Mouse (Mus musculus) ES-E14 (cell line): ENCODE results near the gene Syt9. TPM values are rescaled to one million over a fixed set of nuclear protein-coding genes. Genes with fewer than 3 reads are reported as not detected.

ENCODE experiments used
- DNase-seq: peaks from one replicate; pipeline ENCODE4 v3.0.0-alpha.2; 2013; ENCODE audit warnings: low read depth, low spot score
- H3K27ac ChIP-seq: 2 replicates; pipeline ENCODE4 v1.5.1; 2012; ENCODE audit warnings: low read depth, mild to moderate bottlenecking, low read length, moderate library complexity, mixed read lengths; ENCODE audit not compliant: poor library complexity, insufficient read depth, severe bottlenecking
- H3K36me3 ChIP-seq: 2 replicates; pipeline ENCODE4 v1.6.1; 2012; ENCODE audit warnings: mild to moderate bottlenecking, low read length, moderate library complexity, mixed read lengths; ENCODE audit not compliant: control insufficient read depth, poor library complexity, insufficient read depth, severe bottlenecking
- H3K4me1 ChIP-seq, 2 experiments: fragments of 150-350 bp in 1 of 2; sonication (generic) in 1 of 2; 2 replicates each; pipeline ENCODE4 v1.6.1; 2012; ENCODE audit warnings: low read length in 2 of 2, mild to moderate bottlenecking in 1 of 2, mixed read lengths in 1 of 2; ENCODE audit not compliant: control insufficient read depth in 2 of 2, insufficient read depth in 2 of 2, poor library complexity in 1 of 2
- H3K4me3 ChIP-seq, 2 experiments: fragments of 150-350 bp in 1 of 2; sonication (generic) in 1 of 2; 2 replicates each; pipeline ENCODE4 v1.5.1; 2012; ENCODE audit warnings: low read length in 2 of 2, low read depth in 1 of 2, mild to moderate bottlenecking in 1 of 2, mixed read lengths in 1 of 2; ENCODE audit not compliant: insufficient read depth in 1 of 2, poor library complexity in 1 of 2, severe bottlenecking in 1 of 2
- H3K9ac ChIP-seq: 2 replicates; pipeline ENCODE4 v1.6.1; 2012; ENCODE audit warnings: low read depth, mild to moderate bottlenecking, low read length, mixed read lengths; ENCODE audit not compliant: poor library complexity, insufficient read depth, severe bottlenecking
- H3K9me3 ChIP-seq: fragments of 150-350 bp; sonication (generic); 2 replicates; pipeline ENCODE4 v1.6.1; 2012; ENCODE audit warnings: low read depth, mild to moderate bottlenecking, low read length; ENCODE audit not compliant: control insufficient read depth, insufficient read depth
- CHD2 ChIP-seq: IDR thresholded peaks from 2 replicates; pipeline ENCODE4 v1.6.1; 2014; ENCODE audit warnings: mild to moderate bottlenecking, low read depth, low read length, inconsistent platforms
- HCFC1 ChIP-seq: IDR thresholded peaks from 2 replicates; pipeline ENCODE4 v1.6.1; 2012; ENCODE audit warnings: low read length, inconsistent platforms, borderline replicate concordance; ENCODE audit not compliant: insufficient read depth
- MAFK ChIP-seq: IDR thresholded peaks from 2 replicates; pipeline ENCODE4 v1.6.1; 2014; ENCODE audit warnings: mild to moderate bottlenecking, low read depth, low read length, inconsistent platforms; ENCODE audit not compliant: insufficient read depth
- ZC3H11A ChIP-seq: IDR thresholded peaks from 2 replicates; pipeline ENCODE4 v1.6.1; 2012; ENCODE audit warnings: low read depth, mild to moderate bottlenecking, inconsistent platforms, low read length, borderline replicate concordance
- ZNF384 ChIP-seq: IDR thresholded peaks from 2 replicates; pipeline ENCODE4 v1.6.1; 2012; ENCODE audit warnings: low read depth, low read length, inconsistent platforms
- in situ Hi-C, 2 experiments: fragments of 600-800 bp; cut with MboI; formaldehyde crosslinking; loops; one replicate each; pipeline ENCODE4 v1.15.1; 2025; ENCODE audit warnings: low sequenced_read_pairs in 2 of 2, inconsistent platforms in 1 of 2; ENCODE audit not compliant: unreplicated experiment in 2 of 2
- total RNA-seq: library from RNA; depleted of rRNA; stranded (reverse); fragments of 300-350 nt; gene quantifications from 2 replicates; pipeline ENCODE4 v1.2.3, GENCODE M21; 2012; rRNA removed

Syt9 gene
- total RNA-seq, 1 experiment, result 8.4 TPM

DNA sequence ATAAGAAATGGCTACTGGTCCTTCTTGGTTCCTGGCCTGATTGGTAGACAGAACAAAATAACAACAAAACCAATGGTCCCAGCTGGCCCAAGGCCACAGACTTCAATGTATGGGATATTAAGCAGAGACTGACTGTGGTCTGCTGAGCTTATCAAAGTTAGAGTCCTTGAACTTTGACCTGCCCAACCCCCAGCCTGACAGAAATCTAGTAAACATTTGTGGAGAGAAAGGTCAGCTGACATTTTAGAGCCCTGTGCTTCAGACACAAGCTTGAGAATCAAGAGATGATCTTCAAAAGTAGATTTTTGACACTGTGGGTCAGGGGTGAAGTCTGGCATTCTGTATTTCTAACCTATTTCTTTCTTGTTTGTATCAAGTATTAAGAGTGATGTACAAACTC is 226.2 kb downstream of the Syt9 start:
- DNase-seq, result no peak
- Histone ChIP-seq H3K4me3 (no peak overlapping the region), H3K9ac (no peak overlapping the region), H3K4me1 (peaks cover 4% of the 10 kb centered on the region in 2 experiments; a peak in 2 of 4 replicates), H3K9me3 (no peaks in the 10 kb centered on the region), H3K27ac (no peak overlapping the region), H3K36me3 (no peaks in the 10 kb centered on the region)
- in situ Hi-C loops, result no loop called here
- TF ChIP-seq HCFC1, result no peak
- no peak for TF ChIP-seq MAFK
- no peak for TF ChIP-seq ZC3H11A
- no peak for TF ChIP-seq ZNF384
- TF ChIP-seq CHD2, result no peak

DNA sequence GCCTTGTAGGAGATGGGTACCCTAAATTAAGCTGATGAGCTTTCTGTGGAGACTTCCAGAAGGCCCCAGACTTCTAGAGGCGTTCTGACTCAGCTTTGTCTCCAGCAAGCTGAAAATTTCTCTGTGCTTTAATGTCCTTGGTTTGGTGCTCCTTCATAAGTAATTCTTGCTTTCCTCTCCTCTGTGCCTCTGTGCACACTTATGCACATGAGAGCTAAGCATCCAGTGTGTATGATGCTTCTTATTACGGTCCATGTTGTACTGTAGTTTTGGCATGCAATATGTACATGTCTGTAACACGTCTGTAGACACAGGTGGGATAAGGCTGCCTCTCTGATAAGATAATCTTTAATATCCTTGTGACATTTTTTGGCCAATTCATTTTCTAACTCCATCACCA is 227.4 kb downstream of the Syt9 start:
- Histone ChIP-seq H3K4me1 (peaks cover 4 to 5% of the 10 kb centered on the region in 2 experiments; a peak in 1 of 4 replicates), H3K4me3 (no peak overlapping the region), H3K36me3 (no peaks in the 10 kb centered on the region), H3K27ac (no peak overlapping the region), H3K9ac (no peak overlapping the region), H3K9me3 (no peaks in the 10 kb centered on the region)
- in situ Hi-C loops, result no loop called here
- no peak for DNase-seq
- no peak for TF ChIP-seq MAFK
- TF ChIP-seq CHD2, result no peak
- TF ChIP-seq HCFC1, result no peak

Other genes starting within 250 kb of the Syt9 start
- gene Olfr715, start 239.6 kb upstream of the Syt9 start, total RNA-seq, result not detected in 2 replicates
- gene Olfr716, start 232.4 kb upstream of the Syt9 start, total RNA-seq, result not detected in 2 replicates
- gene Nlrp14, start 203.7 kb upstream of the Syt9 start, total RNA-seq, result 1.1 and 1.2 TPM in 2 replicates
- 82.7 and 100 TPM in 2 replicates for gene Rbmxl2, start 161.3 kb upstream of the Syt9 start, total RNA-seq
- gene Olfml1, start 196.7 kb downstream of the Syt9 start, total RNA-seq, result 0.94 and 2.7 TPM in 2 replicates
- 6.0 and 10.8 TPM in 2 replicates for gene Ppfibp2, start 224.5 kb downstream of the Syt9 start, total RNA-seq